8 mouse cellular contexts compared by ENCODE assay signal in the genomic region with DNA sequence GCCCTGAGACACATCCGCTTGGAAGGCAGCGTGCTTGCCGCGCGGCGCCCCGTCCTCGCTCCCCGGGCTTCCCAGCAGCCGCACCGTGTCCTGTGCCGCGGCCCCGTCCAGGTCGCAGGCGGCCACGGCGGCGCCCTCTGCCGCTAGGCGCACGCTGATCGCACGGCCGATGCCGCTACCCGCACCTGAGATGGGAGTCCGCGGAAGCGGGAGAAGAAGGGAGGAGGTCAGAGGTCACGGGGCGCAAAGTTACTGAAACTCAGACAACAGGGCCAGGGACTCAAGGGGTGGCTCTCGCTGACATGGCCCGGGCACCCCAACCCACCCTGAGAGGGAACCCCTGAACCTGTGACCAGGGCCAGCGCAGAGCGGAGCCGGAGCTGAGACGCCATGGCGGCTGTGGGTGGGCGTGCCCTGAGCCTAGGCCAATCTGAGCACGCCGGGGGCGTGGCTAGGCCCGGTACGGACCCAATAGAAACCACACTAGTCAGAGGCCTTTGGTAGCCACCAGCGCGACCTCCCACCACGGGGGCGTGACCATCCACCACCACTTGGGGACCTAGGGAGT. TPM values are rescaled to one million over a fixed set of nuclear protein-coding genes. Genes with fewer than 3 reads are reported as not detected.
DNase-seq lines count a peak whose midpoint lies in the region; ATAC-seq and TF ChIP-seq lines count a peak whose summit lies in the region.

A gene (minus strand): TSS at position 405 of the 568 bp plus-strand sequence.

- peak within 1 kb of the TSS; percentile 94 for H3K4me2 ChIP-seq in heart, embryonic 15.5 days
- H3K4me2 ChIP-seq in liver, embryonic 15.5 days = peak within 1 kb of the TSS; percentile 99
- H3K4me2 ChIP-seq in neural tube, embryonic 13.5 days = peak within 1 kb of the TSS; percentile 100

- TF ChIP-seq POLR2A in testis, adult 2 months (IDR thresholded peaks at IDR 0.05; ENCODE audit: control insufficient read depth, low read depth, low read length) = peak; percentile 61

- peaks cover 84% of the 10 kb centered on the region for H3K4me1 ChIP-seq in forebrain, embryonic 10.5 days
- peaks cover 65% of the 10 kb centered on the region for H3K4me1 ChIP-seq in heart, embryonic 15.5 days (replicated peaks)
- H3K4me1 ChIP-seq in liver, embryonic 15.5 days (replicated peaks) = peaks cover 81% of the 10 kb centered on the region
- peaks cover 78% of the 10 kb centered on the region for H3K4me1 ChIP-seq in neural tube, embryonic 13.5 days (replicated peaks)
- peaks cover 47% of the 10 kb centered on the region for H3K4me1 ChIP-seq in testis, adult 2 months (ENCODE audit: control insufficient read depth, insufficient read depth, low read length)

- under 1% methylated on average over 49 of the region's 49 CpGs for WGBS in forebrain, embryonic 10.5 days
- under 1% methylated on average over 49 of the region's 49 CpGs for WGBS in heart, embryonic 15.5 days
- under 1% methylated on average over 49 of the region's 49 CpGs for WGBS in liver, embryonic 15.5 days (ENCODE audit: insufficient replicate concordance)
- under 1% methylated on average over 49 of the region's 49 CpGs for WGBS in neural tube, embryonic 13.5 days

- peak within 1 kb of the TSS; percentile 98 for H3K4me3 ChIP-seq in forebrain, embryonic 10.5 days
- H3K4me3 ChIP-seq in heart, embryonic 15.5 days = peak within 1 kb of the TSS; percentile 59
- peak within 1 kb of the TSS; percentile 75 for H3K4me3 ChIP-seq in liver, embryonic 15.5 days (replicated peaks)
- peak within 1 kb of the TSS; percentile 87 for H3K4me3 ChIP-seq in neural tube, embryonic 13.5 days
- peak within 1 kb of the TSS; percentile 83 for H3K4me3 ChIP-seq in testis, adult 2 months (ENCODE audit: control insufficient read depth, low read depth, low read length)

- H3K27ac ChIP-seq in forebrain, embryonic 10.5 days = peak within 1 kb of the TSS; percentile 100
- peak within 1 kb of the TSS; percentile 74 for H3K27ac ChIP-seq in heart, embryonic 15.5 days
- peak within 1 kb of the TSS; percentile 81 for H3K27ac ChIP-seq in liver, embryonic 15.5 days (replicated peaks)
- peak within 1 kb of the TSS; percentile 99 for H3K27ac ChIP-seq in neural tube, embryonic 13.5 days (replicated peaks)
- peak within 1 kb of the TSS; percentile 52 for H3K27ac ChIP-seq in testis, adult 2 months (ENCODE audit: control insufficient read depth, insufficient read depth, low read depth, low read length)

- TF ChIP-seq CTCF in testis, adult 2 months (IDR thresholded peaks at IDR 0.05; ENCODE audit: control insufficient read depth, insufficient read depth, insufficient replicate concordance, low read depth, low read length) = no peak

- DNase-seq in CD8-positive naive resting alpha-beta T cell, adult 2 months (ENCODE audit: low read depth in 2 of 2, low spot score in 2 of 2) = peak; percentile 74 to 80
- DNase-seq in c-Kit-positive CD71-negative TER-119-negative erythroid progenitor cells, embryonic 14.5 days (ENCODE audit: low read depth) = peak; percentile 92
- peak; percentile 95 for DNase-seq in forebrain, embryonic 10.5 days (ENCODE audit: extremely low spot score, low spot score)
- DNase-seq in kidney, postnatal 25 days = peak; percentile 97 to 98

- H3K36me3 ChIP-seq in forebrain, embryonic 10.5 days (replicated peaks) = peaks cover 40% of the 10 kb centered on the region
- H3K36me3 ChIP-seq in heart, embryonic 15.5 days = peaks cover 22% of the 10 kb centered on the region
- H3K36me3 ChIP-seq in liver, embryonic 15.5 days (replicated peaks) = peaks cover 29% of the 10 kb centered on the region
- H3K36me3 ChIP-seq in neural tube, embryonic 13.5 days = peaks cover 26% of the 10 kb centered on the region
- H3K36me3 ChIP-seq in testis, adult 2 months (ENCODE audit: control insufficient read depth, insufficient read depth, low read length) = no peaks in the 10 kb centered on the region

- no peaks in the 10 kb centered on the region for H3K27me3 ChIP-seq in forebrain, embryonic 10.5 days (ENCODE audit: poor library complexity, severe bottlenecking)
- no peaks in the 10 kb centered on the region for H3K27me3 ChIP-seq in heart, embryonic 15.5 days
- peaks cover 3% of the 10 kb centered on the region; the same call in 1 of the 2 replicates for H3K27me3 ChIP-seq in liver, embryonic 15.5 days
- no peaks in the 10 kb centered on the region for H3K27me3 ChIP-seq in neural tube, embryonic 13.5 days
- H3K27me3 ChIP-seq in testis, adult 2 months (ENCODE audit: control insufficient read depth, insufficient read depth, low read length) = no peaks in the 10 kb centered on the region

- H3K9ac ChIP-seq in heart, embryonic 15.5 days = peak within 1 kb of the TSS; percentile 66
- peak within 1 kb of the TSS; percentile 67 for H3K9ac ChIP-seq in liver, embryonic 15.5 days
- peak within 1 kb of the TSS; percentile 96 for H3K9ac ChIP-seq in neural tube, embryonic 13.5 days

- H3K9me3 ChIP-seq in forebrain, embryonic 10.5 days = peaks cover 7% of the 10 kb centered on the region
- no peaks in the 10 kb centered on the region for H3K9me3 ChIP-seq in heart, embryonic 15.5 days (replicated peaks)
- no peaks in the 10 kb centered on the region for H3K9me3 ChIP-seq in liver, embryonic 15.5 days (replicated peaks)
- H3K9me3 ChIP-seq in neural tube, embryonic 13.5 days = no peaks in the 10 kb centered on the region

- peak; percentile 72 for ATAC-seq in heart, embryonic 15.5 days (replicated peaks; ENCODE audit: insufficient number of reproducible peaks, insufficient read depth, low FRiP score, low read depth)
- ATAC-seq in liver, embryonic 15.5 days (ENCODE audit: insufficient read depth) = peak; percentile 74
- ATAC-seq in neural tube, embryonic 13.5 days (ENCODE audit: low read depth) = peak; percentile 69

RNA-seq across cellular contexts. Expression of the gene that starts here (rescaled TPM):
- 95.4 and 96.4 TPM in 2 replicates for polyA plus RNA-seq in forebrain, embryonic 10.5 days (2016; fragmentation: Nextera tagmentation; extraction: Ambion mirVana)
- polyA plus RNA-seq in heart, embryonic 15.5 days (2015; fragmentation: Nextera tagmentation; extraction: Ambion mirVana) = 47.4 and 56.2 TPM in 2 replicates
- 30.7 and 37.0 TPM in 2 replicates for polyA plus RNA-seq in liver, embryonic 15.5 days (2015; fragmentation: Nextera tagmentation; extraction: Ambion mirVana)
- 61.7 and 65.0 TPM in 2 replicates for polyA plus RNA-seq in neural tube, embryonic 13.5 days (2015; fragmentation: Nextera tagmentation; extraction: Ambion mirVana)
- 24.5 and 25.0 TPM in 2 replicates for polyA plus RNA-seq in testis, adult 2 months (2012; rRNA removed)

Comparison
In these comparisons a context has a peak if more than half of its experiments do, and no peak if none do; other contexts are left out.
1. Peak in every context shown above with its lines: DNase-seq, ATAC-seq, H3K4me3 ChIP-seq and H3K27ac ChIP-seq.